Mouse (Mus musculus) hindbrain, embryonic 11.5 days (tissue): ENCODE measurements around the gene Olfr530. TPM values are rescaled to one million over a fixed set of nuclear protein-coding genes. Genes with fewer than 3 reads are reported as not detected.

Experiments
- polyA plus RNA-seq: library from polyadenylated mRNA; unstranded; fragments of >200 nt; fragmentation: Nextera tagmentation; extraction: Ambion mirVana; gene quantifications from 2 replicates; pipeline ENCODE4 v1.2.1, GENCODE M21; 2014

The Olfr530 gene
- polyA plus RNA-seq, 1 experiment from 2014 or later: not detected

Other genes with a start within 250 kb of the Olfr530 start
- gene Mtg1, start 238.8 kb downstream of the Olfr530 start, polyA plus RNA-seq: 22.0 and 32.2 TPM in 2 replicates
- gene Sprn, start 221.5 kb downstream of the Olfr530 start, polyA plus RNA-seq: 0.94 and 1.9 TPM in 2 replicates
- not detected in 2 replicates for gene Olfr522, start 211.6 kb downstream of the Olfr530 start, polyA plus RNA-seq
- gene Olfr523, start 203.1 kb downstream of the Olfr530 start, polyA plus RNA-seq: not detected in 2 replicates
- not detected in 2 replicates for gene Olfr524, start 170.4 kb downstream of the Olfr530 start, polyA plus RNA-seq
- gene Cd163l1, start 158.1 kb downstream of the Olfr530 start, polyA plus RNA-seq: not detected in 2 replicates
- gene 5830411N06Rik, start 129.0 kb downstream of the Olfr530 start, polyA plus RNA-seq: not detected in 2 replicates
- gene Olfr525, start 55.5 kb downstream of the Olfr530 start, polyA plus RNA-seq: not detected in 2 replicates
- not detected in 2 replicates for gene Olfr527, start 42.3 kb downstream of the Olfr530 start, polyA plus RNA-seq
- not detected in 2 replicates for gene Olfr60, start 14.7 kb downstream of the Olfr530 start, polyA plus RNA-seq
- gene Olfr531, start 26.6 kb upstream of the Olfr530 start, polyA plus RNA-seq: not detected in 2 replicates
- gene Olfr532, start 45.3 kb upstream of the Olfr530 start, polyA plus RNA-seq: not detected in 2 replicates
- gene Olfr533, start 87.0 kb upstream of the Olfr530 start, polyA plus RNA-seq: not detected in 2 replicates
- not detected in 2 replicates for gene Olfr535, start 107.9 kb upstream of the Olfr530 start, polyA plus RNA-seq
- gene Olfr536, start 131.1 kb upstream of the Olfr530 start, polyA plus RNA-seq: not detected in 2 replicates
- gene Olfr538, start 191.6 kb upstream of the Olfr530 start, polyA plus RNA-seq: not detected in 2 replicates
- gene Olfr46, start 224.9 kb upstream of the Olfr530 start, polyA plus RNA-seq: not detected in 2 replicates